Mouse (Mus musculus) forebrain, embryonic 13.5 days (tissue): ENCODE measurements at regions not wholly inside any gene's neighbourhood (a gene's known extent, or its start where the extent isn't known, plus 50 kb on each side); places are given as distances from the start of the nearest gene placed in this dataset.

Experiments
- ATAC-seq: fragments of 200-750 bp; cut with Nextera tagmentation; 2 replicates; pipeline ENCODE4 v1.8.0; 2017
- H3K27ac ChIP-seq: fragments of 300-500 bp; sonication (generic); 2 replicates; pipeline ENCODE4 v1.5.1; 2015; ENCODE audit warnings: inconsistent platforms, mild to moderate bottlenecking, moderate library complexity
- H3K27me3 ChIP-seq: fragments of 300-500 bp; sonication (generic); 2 replicates; pipeline ENCODE4 v1.6.1; 2015; ENCODE audit warnings: mild to moderate bottlenecking, inconsistent platforms
- H3K36me3 ChIP-seq: fragments of 300-500 bp; sonication (generic); 2 replicates; pipeline ENCODE4 v1.6.1; 2015; ENCODE audit warnings: mild to moderate bottlenecking, inconsistent platforms; ENCODE audit not compliant: poor library complexity, severe bottlenecking
- H3K4me1 ChIP-seq: fragments of 300-500 bp; sonication (generic); 2 replicates; pipeline ENCODE4 v1.6.1; 2015; ENCODE audit warnings: inconsistent platforms
- H3K4me2 ChIP-seq: fragments of 300-500 bp; sonication (generic); 2 replicates; pipeline ENCODE4 v1.6.1; 2015; ENCODE audit warnings: inconsistent platforms, mild to moderate bottlenecking, moderate library complexity
- H3K4me3 ChIP-seq: fragments of 300-500 bp; sonication (generic); 2 replicates; pipeline ENCODE4 v1.5.1; 2015; ENCODE audit warnings: mild to moderate bottlenecking, inconsistent platforms
- H3K9ac ChIP-seq: fragments of 300-500 bp; sonication (generic); 2 replicates; pipeline ENCODE4 v1.6.1; 2015; ENCODE audit warnings: mild to moderate bottlenecking, inconsistent platforms
- H3K9me3 ChIP-seq: fragments of 300-500 bp; sonication (generic); replicated peaks from 2 replicates; pipeline ENCODE4 v1.6.1; 2016; ENCODE audit warnings: inconsistent platforms
- WGBS: fragments of 180-500 bp; shearing (Covaris S2); methylation state at CpG from one replicate; pipeline ENCODE4 v1.1.7; 2015; 5-methylcytosine and 5-hydroxymethylcytosine counted together

- 91% methylated on average over 5 of the region's 5 CpGs for WGBS
Observed at GRCm38 (mm10) chr2:116718637-116719036, 159.9 kb upstream of the Tmco5 start.

DNA sequence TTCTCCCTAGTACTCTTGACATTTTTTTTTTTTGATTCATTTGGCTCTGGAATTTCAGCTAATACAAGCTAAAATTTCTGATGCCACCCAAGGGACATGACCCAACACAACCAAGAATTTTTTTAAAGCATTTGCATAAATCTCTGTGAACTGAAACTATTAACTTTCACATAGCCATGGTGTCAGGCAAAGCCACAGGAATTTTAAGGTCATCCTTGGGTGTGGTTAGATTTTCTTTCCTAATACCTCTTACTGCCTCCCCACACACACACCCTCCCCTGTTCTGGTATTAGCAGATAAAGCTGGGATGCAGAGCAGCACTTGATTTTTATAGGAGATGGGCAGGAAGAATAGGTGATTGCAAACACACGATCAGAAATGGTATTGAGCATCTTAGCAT is 150.9 kb upstream of the Tmco5 start:
- ATAC-seq = no peak
- Histone ChIP-seq H3K36me3 (no peaks in the 10 kb centered on the region), H3K4me2 (no peak overlapping the region), H3K4me3 (no peak overlapping the region), H3K27me3 (no peaks in the 10 kb centered on the region), H3K27ac (no peak overlapping the region), H3K4me1 (no peaks in the 10 kb centered on the region), H3K9me3 (no peaks in the 10 kb centered on the region), H3K9ac (no peak overlapping the region)
- WGBS = 87% methylated on average over 1 of the region's 1 CpGs

More at GRCm38 (mm10) chr2:116718637-116719036, 159.9 kb upstream of the Tmco5 start:
- peaks cover 5% of the 10 kb centered on the region; the same call in 1 of the 2 replicates for H3K4me1 ChIP-seq
- H3K27me3 ChIP-seq = no peaks in the 10 kb centered on the region
- H3K4me2 ChIP-seq = no peak overlapping the region
- no peaks in the 10 kb centered on the region for H3K9me3 ChIP-seq
- H3K9ac ChIP-seq = no peak overlapping the region
- no peak overlapping the region for H3K4me3 ChIP-seq
- no peak for ATAC-seq
- H3K27ac ChIP-seq = no peak overlapping the region
- H3K36me3 ChIP-seq = no peaks in the 10 kb centered on the region

- H3K9ac ChIP-seq = no peak overlapping the region
- H3K4me2 ChIP-seq = no peak overlapping the region
- peak; percentile 69 for ATAC-seq
- 53% methylated on average over 3 of the region's 3 CpGs for WGBS
- H3K4me3 ChIP-seq = no peak overlapping the region
- no peaks in the 10 kb centered on the region for H3K4me1 ChIP-seq
- no peaks in the 10 kb centered on the region for H3K36me3 ChIP-seq
- no peaks in the 10 kb centered on the region for H3K27me3 ChIP-seq
- no peak overlapping the region; the same call in 1 of the 2 replicates for H3K27ac ChIP-seq
- H3K9me3 ChIP-seq = no peaks in the 10 kb centered on the region
Observed at GRCm38 (mm10) chr2:116735702-116736101, 142.8 kb upstream of the Tmco5 start.

DNA sequence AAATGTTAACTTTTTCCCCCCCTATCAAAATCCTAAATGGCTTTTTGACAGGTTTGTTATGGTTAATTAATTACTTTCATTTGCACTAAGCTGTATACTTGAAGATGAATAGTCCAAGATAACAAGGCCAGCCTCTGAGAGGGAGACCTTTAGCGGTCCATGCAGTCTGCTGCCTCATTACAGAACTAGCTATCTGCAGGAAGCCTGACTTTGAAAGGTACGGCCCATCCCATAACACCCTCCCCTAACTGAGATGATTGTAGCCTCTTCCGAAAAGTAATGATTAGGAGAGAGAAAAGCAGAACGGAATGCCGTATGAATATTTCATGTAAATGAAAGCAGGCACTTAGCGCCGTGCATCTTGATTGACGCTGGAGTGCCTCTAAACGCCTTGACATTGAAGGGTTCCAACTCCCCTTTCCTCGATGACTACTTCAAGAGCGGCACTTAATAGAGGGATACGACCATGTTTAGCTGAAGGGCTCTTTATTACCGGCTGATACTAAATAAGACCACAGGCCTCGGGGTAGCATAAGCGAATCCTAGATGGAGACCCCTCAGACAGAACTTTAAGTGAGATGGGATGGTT is 109.9 kb upstream of the Tmco5 start:
- Histone ChIP-seq H3K9me3 (no peaks in the 10 kb centered on the region), H3K27ac (no peak overlapping the region), H3K36me3 (no peaks in the 10 kb centered on the region), H3K4me1 (peaks cover 16% of the 10 kb centered on the region), H3K27me3 (no peaks in the 10 kb centered on the region), H3K4me3 (no peak overlapping the region), H3K4me2 (no peak overlapping the region), H3K9ac (no peak overlapping the region)
- peak; percentile 84 for ATAC-seq
- WGBS = 41% methylated on average over 15 of the region's 15 CpGs

- Histone ChIP-seq H3K4me3 (no peak overlapping the region), H3K27ac (no peak overlapping the region), H3K4me2 (no peak overlapping the region), H3K27me3 (no peaks in the 10 kb centered on the region), H3K4me1 (peaks cover 16% of the 10 kb centered on the region), H3K36me3 (no peaks in the 10 kb centered on the region), H3K9ac (no peak overlapping the region), H3K9me3 (no peaks in the 10 kb centered on the region)
- 83% methylated on average over 4 of the region's 4 CpGs for WGBS
- no peak for ATAC-seq
Observed at GRCm38 (mm10) chr2:116769186-116769585, 109.3 kb upstream of the Tmco5 start.

- Histone ChIP-seq H3K36me3 (no peaks in the 10 kb centered on the region), H3K4me3 (no peak overlapping the region), H3K9ac (no peak overlapping the region), H3K27me3 (no peaks in the 10 kb centered on the region), H3K4me2 (no peak overlapping the region), H3K4me1 (peaks cover 13% of the 10 kb centered on the region), H3K9me3 (no peaks in the 10 kb centered on the region), H3K27ac (no peak overlapping the region)
- no peak for ATAC-seq
- 83% methylated on average over 6 of the region's 6 CpGs for WGBS
Observed at GRCm38 (mm10) chr2:116772569-116772968, 105.9 kb upstream of the Tmco5 start.

- Histone ChIP-seq H3K4me2 (no peak overlapping the region), H3K4me3 (no peak overlapping the region), H3K27ac (no peak overlapping the region), H3K9ac (no peak overlapping the region), H3K4me1 (no peaks in the 10 kb centered on the region), H3K27me3 (no peaks in the 10 kb centered on the region), H3K36me3 (no peaks in the 10 kb centered on the region), H3K9me3 (no peaks in the 10 kb centered on the region)
- WGBS = 85% methylated on average over 2 of the region's 2 CpGs
- no peak for ATAC-seq
Observed at GRCm38 (mm10) chr2:116800141-116800540, 78.3 kb upstream of the Tmco5 start.

GRCm38 (mm10) chr2:116801578-116801977 is 76.9 kb upstream of the Tmco5 start:
- Histone ChIP-seq H3K4me2 (no peak overlapping the region), H3K4me1 (no peaks in the 10 kb centered on the region), H3K36me3 (no peaks in the 10 kb centered on the region), H3K27ac (no peak overlapping the region), H3K9me3 (no peaks in the 10 kb centered on the region), H3K4me3 (no peak overlapping the region), H3K27me3 (no peaks in the 10 kb centered on the region), H3K9ac (no peak overlapping the region)
- WGBS = 88% methylated on average over 7 of the region's 7 CpGs
- ATAC-seq = no peak

DNA sequence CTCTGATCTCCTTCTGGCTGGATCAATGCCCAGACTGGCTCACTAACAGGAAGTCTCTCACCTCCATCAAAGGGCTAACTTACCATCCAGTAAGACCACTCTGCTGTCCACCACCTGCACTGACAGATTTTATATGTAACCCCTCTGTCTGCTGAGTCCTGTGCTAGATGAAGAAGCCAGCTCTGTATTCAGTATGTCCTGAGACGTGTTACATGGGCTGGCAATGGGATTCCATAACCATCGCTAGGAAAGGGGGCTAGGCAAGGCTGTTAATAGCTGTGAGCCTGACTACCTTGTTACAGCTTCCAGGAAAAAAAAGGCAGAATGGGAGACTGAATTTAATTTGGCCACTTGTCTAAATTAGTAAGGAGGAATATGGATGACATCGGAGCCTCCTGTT is 71.3 kb upstream of the Tmco5 start:
- H3K27ac ChIP-seq = no peak overlapping the region
- H3K36me3 ChIP-seq = no peaks in the 10 kb centered on the region
- H3K4me3 ChIP-seq = no peak overlapping the region
- H3K4me2 ChIP-seq = no peak overlapping the region
- peaks cover 12% of the 10 kb centered on the region for H3K4me1 ChIP-seq
- no peak for ATAC-seq
- H3K9me3 ChIP-seq = no peaks in the 10 kb centered on the region
- WGBS = 46% methylated on average over 3 of the region's 3 CpGs
- no peaks in the 10 kb centered on the region for H3K27me3 ChIP-seq
- H3K9ac ChIP-seq = no peak overlapping the region

GRCm38 (mm10) chr2:116807636-116808035 is 70.9 kb upstream of the Tmco5 start:
- WGBS = 42% methylated on average over 7 of the region's 7 CpGs

DNA sequence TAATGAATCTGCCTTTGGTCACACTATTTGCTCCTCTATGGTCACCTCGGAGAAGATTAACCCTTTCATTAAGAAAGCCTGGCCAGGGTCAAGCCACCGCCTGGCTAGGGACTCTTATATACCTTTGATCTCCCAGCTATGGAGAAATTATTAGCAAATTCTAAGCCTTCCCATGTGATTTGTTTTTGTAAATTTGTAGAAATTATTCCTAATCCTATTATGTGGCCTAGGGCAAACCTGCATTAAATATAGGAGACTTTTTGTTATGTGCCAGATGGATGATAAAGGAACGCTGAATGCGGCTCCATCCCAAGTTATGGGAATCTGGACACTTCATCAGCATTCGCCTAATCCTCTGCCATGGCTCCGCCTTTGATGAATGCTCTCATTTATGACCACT is 70.4 kb upstream of the Tmco5 start:
- Histone ChIP-seq H3K9me3 (no peaks in the 10 kb centered on the region), H3K9ac (no peak overlapping the region), H3K4me2 (no peak overlapping the region), H3K27me3 (no peaks in the 10 kb centered on the region), H3K4me3 (no peak overlapping the region), H3K36me3 (no peaks in the 10 kb centered on the region), H3K27ac (no peak overlapping the region), H3K4me1 (peaks cover 20% of the 10 kb centered on the region)
- no peak for ATAC-seq
- 46% methylated on average over 6 of the region's 6 CpGs for WGBS

More at GRCm38 (mm10) chr2:116807636-116808035, 70.9 kb upstream of the Tmco5 start:
- no peaks in the 10 kb centered on the region for H3K27me3 ChIP-seq
- no peak overlapping the region for H3K27ac ChIP-seq
- no peak overlapping the region for H3K4me2 ChIP-seq
- ATAC-seq = no peak
- H3K36me3 ChIP-seq = no peaks in the 10 kb centered on the region
- H3K4me1 ChIP-seq = peaks cover 15% of the 10 kb centered on the region
- no peak overlapping the region for H3K9ac ChIP-seq
- no peaks in the 10 kb centered on the region for H3K9me3 ChIP-seq
- no peak overlapping the region for H3K4me3 ChIP-seq

GRCm38 (mm10) chr2:116808554-116808953 is 69.9 kb upstream of the Tmco5 start:
- no peak overlapping the region for H3K9ac ChIP-seq
- H3K36me3 ChIP-seq = no peaks in the 10 kb centered on the region
- H3K4me2 ChIP-seq = no peak overlapping the region
- no peak overlapping the region for H3K4me3 ChIP-seq
- no peaks in the 10 kb centered on the region for H3K9me3 ChIP-seq
- no peaks in the 10 kb centered on the region for H3K27me3 ChIP-seq
- 87% methylated on average over 8 of the region's 8 CpGs for WGBS
- ATAC-seq = no peak
- peaks cover 24% of the 10 kb centered on the region for H3K4me1 ChIP-seq
- no peak overlapping the region for H3K27ac ChIP-seq

- no peak for ATAC-seq
- Histone ChIP-seq H3K27me3 (no peaks in the 10 kb centered on the region), H3K27ac (no peak overlapping the region), H3K9ac (no peak overlapping the region), H3K4me1 (peaks cover 26% of the 10 kb centered on the region), H3K4me2 (no peak overlapping the region), H3K36me3 (no peaks in the 10 kb centered on the region), H3K4me3 (no peak overlapping the region), H3K9me3 (no peaks in the 10 kb centered on the region)
- WGBS = 97% methylated on average over 16 of the region's 16 CpGs
Observed at GRCm38 (mm10) chr2:116810116-116810515, 68.4 kb upstream of the Tmco5 start.
